Mouse (Mus musculus): ENCODE measurements around the gene D430042O09Rik. TPM values are rescaled to one million over a fixed set of nuclear protein-coding genes. Genes with fewer than 3 reads are reported as not detected.

The D430042O09Rik gene
- total RNA-seq (2014; rRNA removed) (16.2 and 19.8 TPM in 2 replicates), polyA plus RNA-seq (2015; fragmentation: Nextera tagmentation; extraction: Ambion mirVana) (3.5 and 4.6 TPM in 2 replicates)

- Histone ChIP-seq H3K4me3 (ENCODE audit: low read depth, low read length) (peak within 1 kb of the TSS; percentile 96), H3K4me2 (ENCODE audit: low read depth) (peak within 1 kb of the TSS; percentile 77), H3K4me1 (ENCODE audit: insufficient read depth) (peaks cover 26% of the 10 kb centered on the region), H3K27me3 (ENCODE audit: insufficient read depth, low read length) (no peaks in the 10 kb centered on the region), H3K36me3 (ENCODE audit: insufficient read depth) (peaks cover 15% of the 10 kb centered on the region), H3K27ac (ENCODE audit: low read depth, low read length) (peak within 1 kb of the TSS; percentile 75), H3K9me3 (ENCODE audit: low read length) (no peaks in the 10 kb centered on the region), H3K9ac (peak within 1 kb of the TSS; percentile 80)
- peak; percentile 100 for DNase-seq
- 3% methylated on average over 45 of the region's 45 CpGs for WGBS
- ATAC-seq: peak; percentile 99
- TF ChIP-seq CTCF (IDR thresholded peaks at IDR 0.05; ENCODE audit: low read depth): no peak
Observed at GRCm38 (mm10) chr7:125707593-125708022, at the start of gene D430042O09Rik, which contains the start of gene Gtf3c1. D430042O09Rik (plus strand) TSS chr7:125707888. Gtf3c1 (minus strand) TSS chr7:125707780.

- Histone ChIP-seq H3K9ac (no peak overlapping the region), H3K4me2 (ENCODE audit: low read depth) (no peak overlapping the region), H3K36me3 (ENCODE audit: insufficient read depth) (peaks cover 87% of the 10 kb centered on the region), H3K27ac (ENCODE audit: low read depth, low read length) (no peak overlapping the region), H3K9me3 (ENCODE audit: low read length) (no peaks in the 10 kb centered on the region), H3K4me3 (ENCODE audit: low read depth, low read length) (no peak overlapping the region), H3K4me1 (ENCODE audit: insufficient read depth) (no peaks in the 10 kb centered on the region), H3K27me3 (ENCODE audit: insufficient read depth, low read length) (no peaks in the 10 kb centered on the region)
- DNase-seq (no peak), ATAC-seq (no peak)
- no peak for TF ChIP-seq CTCF (IDR thresholded peaks at IDR 0.05; ENCODE audit: low read depth)
- WGBS: 85% methylated on average over 3 of the region's 3 CpGs
Observed at GRCm38 (mm10) chr7:125663654-125664053, 44.0 kb upstream of the D430042O09Rik start.

GRCm38 (mm10) chr7:125670865-125671264 is 36.8 kb upstream of the D430042O09Rik start:
- no peak for DNase-seq
- no peak overlapping the region for H3K4me2 ChIP-seq (ENCODE audit: low read depth)
- WGBS: 96% methylated on average over 6 of the region's 6 CpGs
- no peak overlapping the region for H3K4me3 ChIP-seq (ENCODE audit: low read depth, low read length)
- H3K27ac ChIP-seq (ENCODE audit: low read depth, low read length): no peak overlapping the region
- ATAC-seq: no peak
- H3K9ac ChIP-seq: no peak overlapping the region
- H3K36me3 ChIP-seq (ENCODE audit: insufficient read depth): peaks cover 94% of the 10 kb centered on the region
- no peaks in the 10 kb centered on the region for H3K9me3 ChIP-seq (ENCODE audit: low read length)
- TF ChIP-seq CTCF (IDR thresholded peaks at IDR 0.05; ENCODE audit: low read depth): no peak
- H3K4me1 ChIP-seq (ENCODE audit: insufficient read depth): no peaks in the 10 kb centered on the region
- no peaks in the 10 kb centered on the region for H3K27me3 ChIP-seq (ENCODE audit: insufficient read depth, low read length)

- ATAC-seq: no peak
- WGBS: 93% methylated on average over 8 of the region's 8 CpGs
- Histone ChIP-seq H3K27ac (ENCODE audit: low read depth, low read length) (no peak overlapping the region), H3K9me3 (ENCODE audit: low read length) (no peaks in the 10 kb centered on the region), H3K9ac (no peak overlapping the region), H3K4me1 (ENCODE audit: insufficient read depth) (no peaks in the 10 kb centered on the region), H3K36me3 (ENCODE audit: insufficient read depth) (peaks cover 94% of the 10 kb centered on the region), H3K4me3 (ENCODE audit: low read depth, low read length) (no peak overlapping the region), H3K27me3 (ENCODE audit: insufficient read depth, low read length) (no peaks in the 10 kb centered on the region), H3K4me2 (ENCODE audit: low read depth) (no peak overlapping the region)
- no peak for DNase-seq
- TF ChIP-seq CTCF (IDR thresholded peaks at IDR 0.05; ENCODE audit: low read depth): no peak
Observed at GRCm38 (mm10) chr7:125671396-125671795, 36.3 kb upstream of the D430042O09Rik start.

GRCm38 (mm10) chr7:125674916-125675315 is 32.8 kb upstream of the D430042O09Rik start:
- H3K9me3 ChIP-seq (ENCODE audit: low read length): no peaks in the 10 kb centered on the region
- 83% methylated on average over 2 of the region's 2 CpGs for WGBS
- peaks cover 98% of the 10 kb centered on the region for H3K36me3 ChIP-seq (ENCODE audit: insufficient read depth)
- H3K4me3 ChIP-seq (ENCODE audit: low read depth, low read length): no peak overlapping the region
- H3K4me1 ChIP-seq (ENCODE audit: insufficient read depth): no peaks in the 10 kb centered on the region
- no peak overlapping the region for H3K27ac ChIP-seq (ENCODE audit: low read depth, low read length)
- H3K9ac ChIP-seq: no peak overlapping the region
- TF ChIP-seq CTCF (IDR thresholded peaks at IDR 0.05; ENCODE audit: low read depth): peak; percentile 78
- no peaks in the 10 kb centered on the region for H3K27me3 ChIP-seq (ENCODE audit: insufficient read depth, low read length)
- DNase-seq: peak; percentile 63
- ATAC-seq: no peak
- no peak overlapping the region for H3K4me2 ChIP-seq (ENCODE audit: low read depth)

GRCm38 (mm10) chr7:125678756-125679155 is 28.9 kb upstream of the D430042O09Rik start:
- peaks cover 77% of the 10 kb centered on the region for H3K36me3 ChIP-seq (ENCODE audit: insufficient read depth)
- DNase-seq: no peak
- no peaks in the 10 kb centered on the region for H3K9me3 ChIP-seq (ENCODE audit: low read length)
- no peak overlapping the region for H3K4me3 ChIP-seq (ENCODE audit: low read depth, low read length)
- H3K4me1 ChIP-seq (ENCODE audit: insufficient read depth): no peaks in the 10 kb centered on the region
- TF ChIP-seq CTCF (IDR thresholded peaks at IDR 0.05; ENCODE audit: low read depth): no peak
- 63% methylated on average over 8 of the region's 8 CpGs for WGBS
- H3K27me3 ChIP-seq (ENCODE audit: insufficient read depth, low read length): no peaks in the 10 kb centered on the region
- no peak for ATAC-seq
- H3K27ac ChIP-seq (ENCODE audit: low read depth, low read length): no peak overlapping the region
- H3K4me2 ChIP-seq (ENCODE audit: low read depth): no peak overlapping the region
- H3K9ac ChIP-seq: no peak overlapping the region

- H3K4me3 ChIP-seq (ENCODE audit: low read depth, low read length): no peak overlapping the region
- no peak for ATAC-seq
Observed at GRCm38 (mm10) chr7:125679936-125680335, 27.8 kb upstream of the D430042O09Rik start.

More at GRCm38 (mm10) chr7:125679936-125680335, 27.8 kb upstream of the D430042O09Rik start:
- Histone ChIP-seq H3K27ac (ENCODE audit: low read depth, low read length) (no peak overlapping the region), H3K27me3 (ENCODE audit: insufficient read depth, low read length) (no peaks in the 10 kb centered on the region), H3K9ac (no peak overlapping the region), H3K4me2 (ENCODE audit: low read depth) (no peak overlapping the region), H3K9me3 (ENCODE audit: low read length) (no peaks in the 10 kb centered on the region), H3K4me1 (ENCODE audit: insufficient read depth) (no peaks in the 10 kb centered on the region), H3K36me3 (ENCODE audit: insufficient read depth) (peaks cover 71% of the 10 kb centered on the region)
- 75% methylated on average over 9 of the region's 9 CpGs for WGBS
- no peak for DNase-seq
- no peak for TF ChIP-seq CTCF (IDR thresholded peaks at IDR 0.05; ENCODE audit: low read depth)

Data from forebrain, postnatal 0 days (tissue).